Mouse (Mus musculus) heart, adult 2 months (tissue): ENCODE measurements around the gene Selenof. TPM values are rescaled to one million over a fixed set of nuclear protein-coding genes. Genes with fewer than 3 reads are reported as not detected.

Source experiments
- DNase-seq, 2 experiments: peaks; one replicate each; pipeline ENCODE4 v3.0.0; 2021
- H3K27ac ChIP-seq: fragments of 200-600 bp; 2 replicates; pipeline ENCODE4 v1.8.1; 2022
- H3K27me3 ChIP-seq: fragments of 200-500 bp; 2 replicates; pipeline ENCODE4 v1.6.1; 2012; ENCODE audit warnings: mild to moderate bottlenecking, low read length, inconsistent platforms, mixed read lengths; ENCODE audit not compliant: control insufficient read depth, insufficient read depth
- H3K36me3 ChIP-seq: fragments of 200-500 bp; 2 replicates; pipeline ENCODE4 v1.6.1; 2012; ENCODE audit warnings: low read length, inconsistent platforms; ENCODE audit not compliant: control insufficient read depth, insufficient read depth
- H3K4me1 ChIP-seq: fragments of 200-500 bp; 2 replicates; pipeline ENCODE4 v1.6.1; 2011; ENCODE audit warnings: low read length; ENCODE audit not compliant: control insufficient read depth, insufficient read depth
- H3K4me3 ChIP-seq: fragments of 200-600 bp; 2 replicates; pipeline ENCODE4 v1.8.1; 2022
- H3K79me2 ChIP-seq: fragments of 200-500 bp; replicated peaks from 2 replicates; pipeline ENCODE4 v1.6.1; 2012; ENCODE audit warnings: mild to moderate bottlenecking, inconsistent platforms, low read length, moderate library complexity, mixed read lengths; ENCODE audit not compliant: control insufficient read depth, insufficient read depth
- H3K9ac ChIP-seq: fragments of 200-500 bp; 2 replicates; pipeline ENCODE4 v1.6.1; 2012; ENCODE audit warnings: low read depth, mild to moderate bottlenecking, control low read depth, inconsistent platforms, low read length, mixed read lengths
- CTCF ChIP-seq: fragments of 200-600 bp; IDR thresholded peaks from 2 replicates; pipeline ENCODE4 v1.8.1; 2022; ENCODE audit warnings: antibody characterized with exemption, mild to moderate bottlenecking, moderate library complexity
- EP300 ChIP-seq: fragments of 200-500 bp; IDR thresholded peaks from 2 replicates; pipeline ENCODE4 v1.6.1; 2011; ENCODE audit warnings: low read depth, low read length, control low read depth; ENCODE audit not compliant: insufficient read depth
- POLR2A ChIP-seq: fragments of 200-500 bp; IDR thresholded peaks from 2 replicates; pipeline ENCODE4 v1.6.1; 2011; ENCODE audit warnings: mild to moderate bottlenecking, low read depth, low read length, control low read depth; ENCODE audit not compliant: insufficient read depth
- WGBS: fragments of 180-500 bp; shearing (Covaris S2); methylation state at CpG from one replicate; pipeline ENCODE4 v1.1.7; 2018; 5-methylcytosine and 5-hydroxymethylcytosine counted together
- intact Hi-C: fragments of 180-260 bp; cut with DNase I; formaldehyde crosslinking; loops from one replicate; pipeline ENCODE4 v1.15.1; 2025
- polyA plus RNA-seq: library from polyadenylated mRNA; depleted of rRNA; stranded (reverse); fragments of >200 nt; gene quantifications from 2 replicates; pipeline ENCODE4 v1.2.3, GENCODE M21; 2012
- total RNA-seq, 2 experiments: library from RNA; stranded (reverse); gene quantifications; 2 replicates each; pipeline ENCODE4 v1.2.3; 2021

Selenof gene
- total and polyA plus RNA-seq, 3 experiments, result 97.2 to 136 (median 127) TPM

DNA sequence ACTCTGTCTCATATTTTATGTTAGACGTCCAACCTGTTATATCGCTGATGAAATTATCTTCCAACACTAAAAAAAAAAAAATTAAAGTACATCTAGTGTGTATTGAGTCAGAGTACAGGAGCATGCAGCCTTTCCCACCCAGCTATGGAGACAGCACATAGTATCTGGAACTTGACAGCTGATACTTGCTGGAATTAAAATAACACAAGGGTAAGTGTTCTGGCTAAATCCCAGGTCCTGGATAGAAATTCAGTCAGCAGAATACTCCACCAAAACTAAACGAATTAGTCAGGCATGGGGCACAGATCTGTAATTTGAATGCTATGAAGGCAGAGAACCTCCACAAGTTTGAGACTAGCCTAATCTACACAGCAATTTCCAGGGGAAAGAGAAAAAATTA lies 31.1 kb upstream of the Selenof start:
- H3K36me3 ChIP-seq, result peaks cover 5% of the 10 kb centered on the region
- no peak for TF ChIP-seq EP300
- TF ChIP-seq CTCF, result no peak
- TF ChIP-seq POLR2A, result no peak
- H3K27me3 ChIP-seq, result no peaks in the 10 kb centered on the region
- 0 out of 2 replicates have a peak, but pooled peaks cover 2% of the 10 kb centered on the region for H3K79me2 ChIP-seq
- WGBS, result 54% methylated on average over 3 of the region's 3 CpGs
- DNase-seq, result no peak
- no peak overlapping the region for H3K9ac ChIP-seq
- intact Hi-C loops, result no loop called here
- H3K27ac ChIP-seq, result no peak overlapping the region
- no peak overlapping the region for H3K4me3 ChIP-seq
- H3K4me1 ChIP-seq, result peaks cover 1% of the 10 kb centered on the region; the same call in 1 of the 2 replicates

DNA sequence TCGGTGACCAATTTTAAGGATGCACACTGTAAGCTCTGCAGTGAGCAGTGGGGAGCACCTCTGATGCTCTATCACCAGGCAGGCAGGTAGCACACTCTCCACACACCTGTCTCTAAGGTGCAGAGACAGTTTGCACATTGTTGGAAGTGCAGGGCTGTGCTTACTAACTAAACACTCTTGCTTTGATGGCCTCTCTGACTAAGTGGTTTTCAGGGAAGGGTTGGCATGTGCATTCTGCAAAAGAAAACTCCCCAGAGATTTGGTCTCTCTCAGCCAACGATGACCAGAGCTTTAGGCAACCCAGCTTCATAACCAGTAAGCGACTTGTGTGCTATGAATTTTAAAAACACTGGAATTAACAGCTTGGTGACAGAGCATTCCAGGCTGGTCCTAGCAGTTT lies 29.3 kb upstream of the Selenof start:
- Histone ChIP-seq H3K79me2 (0 out of 2 replicates have a peak, but pooled peaks cover 2% of the 10 kb centered on the region), H3K27me3 (no peaks in the 10 kb centered on the region), H3K36me3 (peaks cover 5% of the 10 kb centered on the region), H3K9ac (no peak overlapping the region), H3K27ac (no peak overlapping the region), H3K4me1 (peaks cover 1% of the 10 kb centered on the region; the same call in 1 of the 2 replicates), H3K4me3 (no peak overlapping the region)
- intact Hi-C loops, result no loop called here
- TF ChIP-seq EP300 (no peak), CTCF (no peak), POLR2A (no peak)
- DNase-seq, result no peak
- 72% methylated on average over 3 of the region's 3 CpGs for WGBS

- Histone ChIP-seq H3K27ac (no peak overlapping the region), H3K4me1 (peaks cover 1% of the 10 kb centered on the region; the same call in 1 of the 2 replicates), H3K9ac (no peak overlapping the region), H3K36me3 (peaks cover 5% of the 10 kb centered on the region), H3K4me3 (no peak overlapping the region), H3K79me2 (0 out of 2 replicates have a peak, but pooled peaks cover 2% of the 10 kb centered on the region), H3K27me3 (no peaks in the 10 kb centered on the region)
- 66% methylated on average over 6 of the region's 6 CpGs for WGBS
- intact Hi-C loops, result no loop called here
- DNase-seq, result no peak
- no peak for TF ChIP-seq EP300
- no peak for TF ChIP-seq CTCF
- TF ChIP-seq POLR2A, result no peak
These were observed 28.1 kb upstream of the Selenof start for GRCm38 (mm10) chr3:144541906-144542438.

DNA sequence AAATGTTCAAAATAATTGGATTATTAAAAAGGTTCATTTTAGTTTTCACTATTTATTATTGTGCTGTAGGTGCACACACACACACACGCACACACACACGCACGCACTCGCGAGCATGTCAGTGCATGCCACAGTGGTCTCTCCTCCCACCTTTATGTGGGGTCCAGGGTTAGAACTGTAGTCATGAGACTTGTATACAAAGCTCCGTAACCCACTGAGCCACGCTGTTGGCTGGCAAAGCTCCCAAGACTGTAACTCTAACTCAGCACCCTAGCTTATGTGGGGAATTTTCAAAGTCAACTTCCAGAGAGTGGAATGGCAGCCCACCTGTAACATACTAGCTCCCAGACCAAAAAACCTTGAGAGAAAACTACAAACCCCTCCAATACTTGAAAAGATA lies 25.0 kb upstream of the Selenof start:
- TF ChIP-seq CTCF, result no peak
- no peak for TF ChIP-seq POLR2A
- TF ChIP-seq EP300, result no peak
- no peak overlapping the region for H3K27ac ChIP-seq
- no peaks in the 10 kb centered on the region for H3K27me3 ChIP-seq

GRCm38 (mm10) chr3:144545832-144546231 lies 24.3 kb upstream of the Selenof start:
- no peaks in the 10 kb centered on the region for H3K36me3 ChIP-seq
- no peaks in the 10 kb centered on the region for H3K27me3 ChIP-seq
- DNase-seq, result no peak
- H3K4me3 ChIP-seq, result no peak overlapping the region
- TF ChIP-seq CTCF (no peak), EP300 (no peak), POLR2A (no peak)
- H3K4me1 ChIP-seq, result no peaks in the 10 kb centered on the region
- H3K27ac ChIP-seq, result no peak overlapping the region
- H3K9ac ChIP-seq, result no peak overlapping the region
- 58% methylated on average over 4 of the region's 4 CpGs for WGBS
- 0 out of 2 replicates have a peak, but pooled peaks cover 2% of the 10 kb centered on the region for H3K79me2 ChIP-seq
- intact Hi-C loops, result no loop called here

More for the DNA sequence above, 25.0 kb upstream of the Selenof start:
- Histone ChIP-seq H3K4me3 (no peak overlapping the region), H3K9ac (no peak overlapping the region), H3K36me3 (no peaks in the 10 kb centered on the region), H3K4me1 (no peaks in the 10 kb centered on the region), H3K79me2 (0 out of 2 replicates have a peak, but pooled peaks cover 2% of the 10 kb centered on the region)
- no peak for DNase-seq
- intact Hi-C loops, result no loop called here
- 90% methylated on average over 7 of the region's 7 CpGs for WGBS

DNA sequence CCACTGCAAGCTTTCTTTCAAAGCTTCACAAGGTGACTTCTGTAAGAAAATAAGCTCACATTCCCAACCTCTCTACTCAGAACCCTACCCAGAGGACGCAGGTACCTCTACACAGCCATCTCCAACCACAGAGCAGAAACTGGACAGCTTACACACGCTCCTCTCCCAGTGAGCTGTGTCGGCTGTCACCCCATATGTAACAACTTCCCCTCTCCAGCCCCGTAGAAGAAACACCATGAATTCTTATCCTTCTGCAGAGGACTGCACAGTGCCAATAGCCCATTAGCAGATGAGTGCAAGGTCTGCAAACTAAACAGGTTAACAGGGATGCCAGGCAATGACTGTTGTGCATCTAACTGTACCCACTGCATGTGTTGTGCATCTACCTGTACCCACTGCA lies 23.6 kb upstream of the Selenof start:
- Histone ChIP-seq H3K4me1 (no peaks in the 10 kb centered on the region), H3K27me3 (no peaks in the 10 kb centered on the region), H3K79me2 (0 out of 2 replicates have a peak, but pooled peaks cover 2% of the 10 kb centered on the region), H3K4me3 (no peak overlapping the region), H3K27ac (no peak overlapping the region), H3K9ac (no peak overlapping the region), H3K36me3 (no peaks in the 10 kb centered on the region)
- DNase-seq, result no peak
- WGBS, result 36% methylated on average over 4 of the region's 4 CpGs
- intact Hi-C loops, result no loop called here
- TF ChIP-seq EP300 (no peak), CTCF (no peak), POLR2A (no peak)
